Mouse (Mus musculus) myocyte (in vitro differentiated cells): Measurements from ENCODE around the gene Plxdc2.

Source experiments
- TCF12 ChIP-seq: IDR thresholded peaks from one replicate; pipeline ENCODE4 v1.6.1; 2011; ENCODE audit warnings: mild to moderate bottlenecking, control low read depth; ENCODE audit not compliant: poor library complexity, insufficient read depth, severe bottlenecking
- USF1 ChIP-seq: IDR thresholded peaks from one replicate; pipeline ENCODE4 v1.6.1; 2011; ENCODE audit warnings: low read depth, mild to moderate bottlenecking, control low read depth, moderate library complexity

- TF ChIP-seq TCF12, result no peak
- TF ChIP-seq USF1, result no peak
These were observed 96.0 kb downstream of the Plxdc2 start for GRCm38 (mm10) chr2:16452080-16452479.
